Mouse (Mus musculus) embryo, embryonic 10 days (tissue): ENCODE results near the gene Wdr82.
"Not testable (repeated sequence)": the region's sequence is repeated elsewhere in the genome, so short reads cannot be mapped to it uniquely, and the experiment has no call there.

Experiments
- DNase-seq: peaks from one replicate; pipeline ENCODE4 v3.0.0-alpha.2; 2015; ENCODE audit warnings: low spot score

Wdr82 gene

DNA sequence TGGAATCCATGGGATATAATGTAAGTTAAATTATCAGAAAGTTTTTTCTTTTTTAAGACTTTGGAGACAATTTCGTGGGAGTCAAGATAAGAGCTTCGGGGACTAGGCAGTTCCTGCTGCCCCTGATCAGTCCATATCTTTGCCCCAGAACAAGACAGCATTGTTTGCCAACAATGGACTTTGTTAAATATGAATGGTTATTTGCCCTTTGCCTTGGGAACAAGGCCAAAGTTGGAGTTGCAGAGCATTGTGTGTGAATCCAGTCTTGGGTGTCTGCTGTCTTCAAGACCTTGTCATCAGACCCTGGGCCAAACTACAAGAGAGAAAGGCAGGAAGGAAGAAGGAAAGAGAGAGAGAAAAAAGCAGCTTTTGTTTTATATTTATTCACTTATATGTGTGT, 4.0 kb upstream of the Wdr82 start:
- no peak for DNase-seq

DNA sequence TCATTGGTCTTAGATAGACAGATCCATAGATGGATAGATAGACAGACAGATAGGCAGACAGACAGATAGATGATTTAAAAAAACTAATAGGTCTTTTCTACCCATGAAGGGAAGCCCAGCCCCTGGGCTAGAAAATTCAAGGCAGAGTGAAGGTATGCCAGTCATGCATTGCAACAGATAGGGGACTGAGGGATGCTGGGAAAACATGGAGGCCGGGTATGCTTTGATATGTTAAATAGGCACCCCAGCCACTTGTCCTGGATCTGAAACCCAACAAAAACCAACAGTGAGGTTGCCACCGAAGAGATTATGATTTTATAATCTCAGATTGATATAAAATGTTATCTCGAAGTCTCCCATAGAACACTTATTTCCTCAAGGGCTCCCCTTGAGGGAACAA, 3.5 kb upstream of the Wdr82 start:
- DNase-seq: no peak

- no peak for DNase-seq
These were observed 3.0 kb upstream of the Wdr82 start for GRCm38 (mm10) chr9:106167703-106168102.

- not testable (repeated sequence) for DNase-seq
These were observed 1.7 kb upstream of the Wdr82 start for GRCm38 (mm10) chr9:106169006-106169405.

DNA sequence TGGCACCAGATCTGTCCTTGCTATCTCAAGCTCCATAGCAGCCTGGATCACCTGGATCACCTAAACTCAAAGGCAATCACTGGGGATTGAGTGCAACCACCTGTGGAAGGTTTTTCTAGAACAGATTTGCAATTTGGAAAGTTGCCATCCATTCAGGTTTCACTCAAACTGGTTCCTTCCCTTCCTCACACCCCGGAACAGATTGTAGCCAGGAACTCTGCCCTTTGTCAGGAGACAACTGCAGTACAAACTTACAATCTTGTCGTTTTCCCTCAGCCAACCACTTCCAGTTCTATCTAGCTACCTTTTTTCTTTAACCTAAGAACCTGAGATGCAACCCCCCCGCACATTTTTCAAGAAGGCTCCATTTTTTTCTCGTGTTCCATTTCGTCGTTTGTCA, 811 bp upstream of the Wdr82 start:
- no peak for DNase-seq

GRCm38 (mm10) chr9:106171346-106172158, 824 bp downstream of the Wdr82 start:
- peak; percentile 70 for DNase-seq

- DNase-seq: no peak
These were observed 1.8 kb downstream of the Wdr82 start for GRCm38 (mm10) chr9:106172527-106172926.

- no peak for DNase-seq
These were observed 2.6 kb downstream of the Wdr82 start for GRCm38 (mm10) chr9:106173363-106173762.

DNA sequence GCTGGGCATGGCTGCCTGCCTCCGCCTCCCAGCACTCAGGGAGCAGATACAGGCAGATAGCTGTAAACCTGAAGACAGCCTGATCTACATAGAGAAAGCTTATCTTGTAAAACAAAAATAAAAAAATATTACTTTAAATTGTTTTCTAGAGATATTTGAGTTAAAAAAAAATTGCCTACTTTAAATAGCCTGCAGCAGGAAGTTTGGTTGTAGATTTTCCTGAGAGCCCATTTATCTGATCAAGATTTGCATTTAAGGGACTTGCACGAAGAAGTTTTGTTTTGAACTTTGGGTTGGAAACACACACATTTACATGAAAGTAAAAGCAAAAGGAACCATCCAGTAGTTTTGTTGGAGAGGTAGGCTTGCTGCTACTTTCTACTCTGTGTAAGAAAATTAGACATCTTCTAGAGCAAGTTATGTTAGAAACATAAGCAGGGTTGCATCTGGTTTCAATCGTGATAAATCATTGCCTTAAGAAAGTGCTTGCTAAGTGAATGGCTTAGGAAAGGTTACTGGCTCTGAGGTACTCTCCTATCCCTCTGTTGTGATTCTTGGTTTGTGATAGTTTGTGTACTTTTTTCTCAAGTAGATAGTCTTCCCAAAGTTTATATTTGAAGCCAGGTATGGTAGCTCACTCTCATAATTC, 4.9 kb downstream of the Wdr82 start:
- DNase-seq: no peak

GRCm38 (mm10) chr9:106176769-106177168, 6.0 kb downstream of the Wdr82 start:
- DNase-seq: no peak

DNA sequence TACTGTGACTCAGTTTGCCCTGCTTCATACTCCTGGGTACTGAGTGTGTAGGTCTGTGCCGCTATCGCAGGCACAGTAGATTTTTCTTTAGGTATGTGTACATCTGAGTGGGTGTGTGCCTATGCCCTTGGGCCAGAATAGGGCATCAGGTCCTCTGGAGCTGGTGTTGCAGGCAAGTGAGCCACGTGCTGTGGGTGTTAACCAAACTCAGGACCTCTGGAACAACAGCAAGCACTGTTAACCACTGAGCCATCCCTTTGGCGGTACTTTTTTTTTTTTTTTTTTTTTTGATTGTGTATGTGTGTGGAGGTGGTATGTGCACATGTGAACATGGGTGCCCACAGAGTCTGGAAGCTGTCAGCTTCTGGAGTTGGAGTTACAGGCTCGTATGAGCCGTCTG, 7.1 kb downstream of the Wdr82 start:
- no peak for DNase-seq

GRCm38 (mm10) chr9:106179454-106179853, 8.7 kb downstream of the Wdr82 start:
- no peak for DNase-seq

GRCm38 (mm10) chr9:106179964-106180363, 9.2 kb downstream of the Wdr82 start:
- DNase-seq: no peak

DNA sequence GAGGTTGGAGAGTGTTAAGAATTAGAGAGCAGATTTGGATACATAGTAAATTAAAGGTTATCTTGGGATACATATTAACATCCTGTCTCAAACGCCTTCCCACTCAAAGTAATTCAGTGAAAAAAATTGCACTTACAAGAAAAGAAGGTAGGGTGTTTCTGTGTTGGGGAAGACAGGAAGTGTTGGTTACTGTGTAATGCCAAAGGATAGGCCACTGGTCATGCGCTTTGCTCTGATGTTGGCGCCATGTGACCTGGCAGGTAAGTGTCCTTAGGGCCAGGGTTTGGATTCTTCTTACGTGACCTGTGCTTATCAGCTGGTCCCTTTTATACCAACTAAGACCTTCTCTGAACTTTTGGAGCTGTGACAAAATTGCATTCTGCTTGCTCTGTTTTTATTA, 11.4 kb downstream of the Wdr82 start:
- no peak for DNase-seq

GRCm38 (mm10) chr9:106183996-106184395, 13.3 kb downstream of the Wdr82 start:
- no peak for DNase-seq

DNA sequence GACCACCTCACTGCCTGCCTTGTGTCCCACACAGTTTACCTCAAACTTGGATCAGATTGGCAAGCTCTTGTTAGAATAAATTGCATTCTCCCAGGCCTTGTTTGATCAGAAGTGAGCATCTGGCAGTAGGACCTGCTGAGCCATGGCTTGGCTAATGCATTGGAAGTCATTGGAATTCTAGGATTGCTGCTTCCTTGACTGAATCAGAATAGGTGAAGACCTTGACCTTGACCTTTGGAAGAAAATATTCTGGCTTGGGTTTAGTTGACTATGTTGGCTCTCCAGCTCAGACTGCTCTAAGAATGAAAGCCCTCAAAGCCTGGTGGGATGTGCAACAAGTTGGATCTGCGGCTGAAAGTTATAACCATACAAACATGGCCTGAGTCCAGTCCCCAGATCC, 20.6 kb downstream of the Wdr82 start:
- DNase-seq: no peak

DNA sequence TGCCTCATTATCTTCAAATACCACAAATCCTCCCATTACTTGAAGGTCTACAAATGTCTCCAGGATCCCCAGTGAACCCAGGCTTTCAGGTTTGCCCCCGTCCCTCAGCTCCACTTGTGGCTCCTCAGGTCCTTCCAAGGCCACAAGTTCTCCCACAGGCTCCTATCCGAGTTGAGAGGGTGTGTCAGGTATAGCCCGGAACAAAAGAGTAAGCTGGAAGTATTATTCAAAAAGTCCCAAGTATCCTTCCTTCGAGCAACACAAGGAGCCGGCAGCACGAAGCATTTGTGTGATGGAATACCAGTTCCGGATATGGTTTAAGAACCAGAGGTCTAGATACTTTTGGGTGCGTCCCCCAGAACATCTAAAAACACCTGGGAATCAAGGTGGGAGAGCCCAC, 21.3 kb downstream of the Wdr82 start:
- no peak for DNase-seq

- DNase-seq: no peak
These were observed 22.3 kb downstream of the Wdr82 start for GRCm38 (mm10) chr9:106192998-106193397.

DNA sequence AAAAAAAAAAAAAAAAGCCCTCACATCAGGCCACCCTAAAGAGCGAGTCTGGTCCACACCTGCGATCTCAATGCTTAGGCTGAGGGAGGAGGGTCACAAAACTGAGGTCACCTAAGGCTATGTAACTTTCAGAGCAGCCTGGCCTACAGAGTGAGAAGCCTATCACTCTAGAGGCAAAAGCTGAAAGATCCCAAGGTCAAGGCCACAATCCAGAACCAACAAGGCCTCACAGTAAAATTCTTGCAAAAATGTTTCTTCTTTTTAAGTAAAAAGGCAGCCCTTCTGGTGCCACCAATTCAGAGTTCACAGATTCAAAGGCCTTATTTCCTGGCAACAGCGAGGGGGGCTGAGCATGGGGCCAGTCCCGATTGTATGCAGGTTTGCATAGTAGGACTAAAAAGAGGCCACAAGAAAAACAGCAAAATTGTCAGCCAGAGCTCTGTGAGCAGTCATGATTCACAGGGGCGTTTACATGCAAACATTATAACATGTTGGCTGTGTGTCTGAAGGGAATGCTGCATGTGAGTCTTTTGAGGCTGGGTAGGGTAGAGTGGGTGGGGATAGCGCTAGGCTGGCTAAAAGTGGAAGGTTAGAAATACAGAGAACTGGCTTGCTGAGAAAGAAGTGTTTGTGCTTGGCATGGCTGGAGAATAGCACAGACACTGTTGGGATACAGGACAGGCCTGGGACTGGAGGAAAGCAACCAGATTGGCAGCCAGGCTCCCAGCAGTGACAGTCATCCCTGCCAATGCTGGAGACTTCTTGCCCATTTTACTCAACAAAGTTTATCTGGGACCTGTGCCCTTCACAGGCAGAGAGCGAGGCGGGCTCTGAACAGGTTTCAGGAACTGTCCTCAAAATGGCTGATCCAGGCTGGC, 23.4 kb downstream of the Wdr82 start:
- DNase-seq: no peak

GRCm38 (mm10) chr9:106195693-106196092, 25.0 kb downstream of the Wdr82 start:
- no peak for DNase-seq

- DNase-seq: no peak
These were observed 26.5 kb downstream of the Wdr82 start for GRCm38 (mm10) chr9:106197081-106197713.

- no peak for DNase-seq
These were observed 27.0 kb downstream of the Wdr82 start for GRCm38 (mm10) chr9:106197732-106198131.
